Mouse (Mus musculus) spleen, adult 12 weeks (tissue): ENCODE results near the gene Sdk1.

ENCODE experiments used
- DNase-seq: peaks from one replicate; pipeline ENCODE4 v3.0.0; 2022; ENCODE audit warnings: low spot score

Gene Sdk1

DNA sequence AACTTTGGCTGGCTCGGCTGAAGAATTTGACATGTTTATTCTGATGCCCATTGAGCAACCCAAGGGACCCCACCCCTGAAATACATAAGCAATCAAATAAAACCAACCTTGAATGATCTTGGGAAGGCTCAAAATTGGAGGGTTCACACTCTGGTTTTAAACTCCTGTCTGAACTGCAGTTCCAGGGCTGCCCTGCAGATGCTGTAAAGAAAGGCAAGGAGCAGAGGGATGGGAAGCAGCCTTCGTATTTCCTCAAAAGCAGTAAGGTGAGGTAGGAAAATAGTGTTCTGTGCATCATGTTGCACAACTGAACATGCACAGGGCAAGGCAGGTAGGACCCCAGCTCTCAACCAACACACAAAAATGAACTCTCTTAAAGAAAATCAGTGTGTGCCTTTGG, 222.1 kb downstream of the Sdk1 start:
- DNase-seq = no peak

DNA sequence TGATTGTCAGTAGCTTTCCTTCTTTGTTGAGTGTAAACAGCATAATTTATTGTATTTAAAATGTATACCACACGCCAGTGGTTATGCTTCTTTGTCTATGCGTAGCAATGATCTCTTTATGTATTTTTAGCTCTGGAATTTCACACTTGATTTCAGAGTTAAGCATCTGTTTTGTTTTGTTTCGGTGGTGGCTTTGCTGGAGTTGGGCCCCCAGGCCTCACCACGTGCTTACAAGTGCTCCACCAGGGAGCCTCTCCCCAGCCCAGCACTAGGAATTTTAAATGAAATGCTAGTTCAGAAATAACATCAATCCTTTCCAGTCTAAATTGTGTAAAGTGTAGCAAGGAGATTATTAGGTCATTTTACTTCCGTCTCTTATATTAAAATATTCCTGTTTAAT, 227.5 kb downstream of the Sdk1 start:
- DNase-seq = no peak

GRCm38 (mm10) chr5:141505281-141505680, 264.0 kb downstream of the Sdk1 start:
- DNase-seq = no peak

GRCm38 (mm10) chr5:141506344-141506743, 265.1 kb downstream of the Sdk1 start:
- DNase-seq = no peak

- no peak for DNase-seq
Observed at GRCm38 (mm10) chr5:141524801-141525715, 283.8 kb downstream of the Sdk1 start.

DNA sequence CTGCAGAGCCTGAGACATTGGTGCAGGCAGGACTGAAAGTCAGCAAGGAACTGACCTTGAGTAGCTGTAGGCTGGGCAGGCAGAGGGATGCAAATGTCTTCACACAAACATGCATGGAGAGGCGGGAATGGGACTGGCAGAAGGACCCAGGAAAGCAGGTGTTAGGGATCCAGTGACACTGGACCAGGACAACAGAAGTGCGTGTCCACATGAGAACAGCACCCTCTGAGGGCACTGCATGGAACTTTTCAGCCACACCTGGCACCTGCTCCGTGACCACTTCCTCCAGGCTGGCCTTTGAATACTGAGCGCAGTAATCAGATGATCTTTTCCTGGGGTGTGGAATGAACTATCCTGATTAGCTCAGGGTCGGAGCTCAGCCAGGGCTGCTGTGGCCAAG, 298.9 kb downstream of the Sdk1 start:
- no peak for DNase-seq

GRCm38 (mm10) chr5:141542890-141543666, 301.8 kb downstream of the Sdk1 start:
- DNase-seq = no peak

- no peak for DNase-seq
Observed at GRCm38 (mm10) chr5:141553444-141553843, 312.2 kb downstream of the Sdk1 start.

DNA sequence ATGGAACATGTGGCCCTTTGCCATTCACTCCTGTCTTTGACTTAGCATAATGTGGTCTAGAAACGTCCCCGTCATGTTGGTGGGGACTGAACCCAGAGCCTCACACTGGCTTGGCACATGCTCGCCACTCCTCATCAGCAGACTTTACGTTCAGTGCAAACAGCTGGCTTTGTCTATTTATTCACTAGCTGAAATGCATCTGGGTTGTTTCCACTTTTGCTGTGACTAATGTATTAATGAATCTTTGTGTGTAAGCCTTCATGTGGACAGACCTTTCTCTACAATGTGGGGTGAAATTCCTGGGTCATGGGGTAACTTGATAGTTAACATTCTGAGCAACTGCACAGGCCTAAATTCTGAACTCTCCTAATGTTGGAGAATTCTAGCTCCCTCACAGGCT, 317.4 kb downstream of the Sdk1 start:
- no peak for DNase-seq

DNA sequence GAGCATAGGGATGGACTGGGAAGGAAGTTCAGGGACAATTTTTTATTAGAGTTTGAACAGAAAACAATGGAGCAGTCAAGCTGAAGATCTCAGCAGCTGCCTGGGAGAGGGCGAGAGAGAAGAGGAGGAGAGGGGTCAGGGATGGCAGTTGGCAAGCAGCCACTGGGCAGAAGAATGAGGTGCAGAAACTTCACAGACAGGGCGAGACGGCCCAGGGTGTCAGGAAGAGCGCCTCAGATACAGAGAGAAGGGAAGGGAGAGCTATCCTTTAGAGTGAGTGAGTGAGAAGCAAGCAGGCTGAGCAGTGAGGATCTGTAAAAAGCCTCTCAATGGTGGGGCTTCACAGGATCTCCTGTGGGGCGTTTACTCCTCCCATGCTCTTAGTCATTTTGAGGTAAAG, 319.0 kb downstream of the Sdk1 start:
- no peak for DNase-seq

DNA sequence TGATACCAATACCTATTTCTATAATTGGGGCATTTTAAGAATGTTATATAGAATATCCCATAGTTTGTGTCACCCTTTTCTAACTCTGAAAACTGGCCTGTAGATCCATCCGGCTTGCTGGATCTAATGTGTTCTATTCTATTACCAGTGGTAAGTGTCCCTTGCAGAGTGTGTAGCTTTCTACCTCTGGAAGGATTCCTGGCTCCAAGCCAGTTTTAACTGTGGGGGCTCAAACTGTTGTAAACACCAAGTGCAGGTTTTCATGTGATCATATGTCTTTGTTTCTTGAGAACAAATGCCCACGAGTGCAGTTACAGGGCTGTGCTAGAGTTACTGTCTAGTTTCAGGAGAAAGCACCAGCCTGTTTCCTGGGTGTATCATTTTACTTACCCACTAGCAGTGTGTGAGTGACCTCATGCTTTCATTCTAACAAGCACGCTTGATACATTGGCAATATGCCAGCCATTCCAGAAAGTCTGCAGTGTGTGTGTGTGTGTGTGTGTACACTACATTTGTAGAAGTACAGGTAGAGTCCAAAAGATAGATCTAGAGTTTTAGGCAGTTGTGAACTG, 320.8 kb downstream of the Sdk1 start:
- no peak for DNase-seq

DNA sequence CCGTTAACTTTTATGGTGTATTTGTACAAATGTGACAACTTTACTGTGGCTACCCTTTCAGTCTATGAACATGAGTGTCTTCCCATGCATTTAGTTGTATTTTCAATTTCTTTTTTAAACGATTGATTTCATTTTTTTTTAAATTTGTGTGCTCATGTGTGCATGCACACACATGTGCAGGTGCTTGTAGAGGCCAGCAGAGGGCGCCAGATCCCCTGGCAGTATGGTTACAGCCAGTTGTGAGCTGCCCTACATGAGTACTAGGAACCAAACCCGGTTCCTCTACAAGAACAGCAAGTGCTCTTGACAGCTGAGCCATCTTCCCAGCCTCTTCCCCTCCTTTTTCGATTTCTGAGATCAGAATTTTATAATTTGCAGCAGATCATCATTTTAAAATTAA, 322.9 kb downstream of the Sdk1 start:
- no peak for DNase-seq

GRCm38 (mm10) chr5:141568106-141568505, 326.8 kb downstream of the Sdk1 start:
- DNase-seq = no peak

DNA sequence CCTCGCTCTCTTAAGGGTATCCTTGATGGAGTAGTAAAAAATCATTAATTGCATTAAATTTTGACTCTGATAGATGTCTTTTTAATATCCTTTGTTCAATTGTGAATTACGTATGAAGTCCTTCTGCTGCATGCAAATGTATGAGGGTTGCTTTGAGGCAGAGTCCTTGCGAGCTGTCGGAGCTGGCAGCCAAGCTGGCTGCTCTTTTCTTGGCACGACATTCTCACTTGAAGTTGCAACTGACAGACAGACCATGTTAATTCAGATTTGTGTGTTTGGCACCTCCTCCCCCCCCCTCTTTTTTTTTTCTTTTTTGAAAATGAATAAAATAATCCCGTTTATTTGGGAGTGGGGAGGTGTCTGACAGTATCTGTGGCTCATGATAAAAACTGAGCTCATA, 329.2 kb downstream of the Sdk1 start:
- DNase-seq = no peak

GRCm38 (mm10) chr5:141574263-141574662, 333.0 kb downstream of the Sdk1 start:
- DNase-seq = no peak

GRCm38 (mm10) chr5:141591246-141591645, 350.0 kb downstream of the Sdk1 start:
- no peak for DNase-seq

DNA sequence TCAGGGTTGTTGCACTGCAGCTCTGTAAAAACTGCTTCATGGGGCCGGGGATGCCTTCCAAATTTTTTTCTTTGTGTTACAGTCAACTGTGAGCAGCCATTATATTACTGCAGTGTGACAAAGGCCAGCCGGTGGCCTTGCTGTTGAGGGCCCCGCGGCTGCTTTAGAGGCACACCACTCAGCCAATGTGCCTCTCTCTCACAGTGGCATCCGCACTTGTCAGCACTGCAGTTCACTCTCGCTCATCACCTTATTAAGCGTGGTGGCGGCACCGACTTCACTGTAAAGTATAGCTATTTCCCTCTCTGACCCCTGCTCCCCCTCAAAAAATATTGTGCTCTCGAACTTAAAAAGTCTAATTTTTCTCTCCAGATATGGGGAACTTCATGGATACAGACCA, 371.4 kb downstream of the Sdk1 start:
- DNase-seq = no peak

- no peak for DNase-seq
Observed at GRCm38 (mm10) chr5:141615763-141616162, 374.5 kb downstream of the Sdk1 start.

DNA sequence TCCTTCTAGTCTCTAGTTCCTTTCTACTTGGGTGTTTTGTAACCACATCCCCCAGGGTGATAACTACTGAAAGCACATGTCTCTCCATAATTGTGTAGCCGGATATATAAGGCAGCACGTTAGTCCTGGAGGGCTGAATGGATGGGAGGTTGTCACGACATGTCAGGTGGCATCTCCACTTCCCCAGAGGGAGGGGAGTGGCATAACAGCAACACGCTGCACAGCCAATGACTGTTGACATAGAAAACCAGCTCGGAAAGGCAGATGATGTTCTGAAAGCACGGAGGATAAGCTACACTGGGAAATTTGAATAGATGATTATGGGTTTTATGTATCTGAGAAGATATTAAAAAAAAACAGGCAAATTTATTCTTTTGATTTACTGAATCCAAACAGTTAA, 376.4 kb downstream of the Sdk1 start:
- DNase-seq = no peak

- no peak for DNase-seq
Observed at GRCm38 (mm10) chr5:141625401-141625800, 384.1 kb downstream of the Sdk1 start.

DNA sequence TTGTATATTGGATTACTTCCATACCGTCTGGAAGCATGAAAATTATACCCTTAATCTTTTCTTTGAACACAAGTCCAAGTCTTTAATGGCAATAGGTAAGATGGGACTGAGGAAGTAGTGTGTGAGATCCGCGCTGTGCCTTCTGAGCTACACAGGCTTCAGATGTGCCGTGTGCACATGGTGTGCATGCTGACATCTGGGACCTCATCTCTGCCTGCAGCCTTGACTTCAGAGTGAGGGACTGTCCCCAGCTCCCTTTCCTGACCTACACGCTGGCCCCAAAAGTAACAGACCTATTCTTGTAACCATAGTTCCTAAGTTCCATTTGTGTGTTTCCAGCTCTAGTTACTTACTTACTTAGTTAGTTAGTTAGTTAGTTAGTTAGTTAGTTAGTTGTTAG, 390.4 kb downstream of the Sdk1 start:
- DNase-seq = no peak

- DNase-seq = no peak
Observed at GRCm38 (mm10) chr5:141633271-141633670, 392.0 kb downstream of the Sdk1 start.

DNA sequence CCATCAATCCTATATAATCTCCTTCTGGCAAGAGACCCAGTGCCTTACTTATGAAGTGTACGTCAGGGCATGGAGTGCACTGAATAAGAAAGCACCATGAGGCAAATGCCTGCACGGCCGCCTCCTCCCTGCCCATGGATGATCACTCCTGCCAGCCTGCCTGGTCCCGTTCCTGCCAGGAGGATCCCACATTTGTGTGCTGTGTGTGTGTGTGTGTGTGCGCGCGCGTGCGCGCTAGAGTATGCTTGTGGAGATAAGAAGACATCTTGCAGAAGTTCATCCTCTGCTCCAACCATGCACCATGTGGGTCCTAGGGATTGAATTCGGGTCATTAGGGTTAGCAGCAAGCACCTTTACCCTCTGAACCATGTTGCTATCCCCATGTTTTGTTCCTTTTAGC, 395.1 kb downstream of the Sdk1 start:
- no peak for DNase-seq
